In genomic region chr10:62320402-62320978, GRCm38 (mm10) we compare ENCODE assay signal across 9 mouse cellular contexts. TPM values are rescaled to one million over a fixed set of nuclear protein-coding genes. Genes with fewer than 3 reads are reported as not detected.
DNase-seq lines count a peak whose midpoint lies in the region; ATAC-seq lines count a peak whose summit lies in the region.
"Had no signal": no experiment of that assay in that cellular context is flagged by ENCODE, and none has a peak within 500 bp of the region (broad histone marks: within the 10 kb centered on the region; RNA-seq: fewer than 3 reads in every experiment).

No protein-coding gene starts in this region.

- no peak overlapping the region for H3K9ac ChIP-seq in forebrain, embryonic 15.5 days (replicated peaks)
- no peak overlapping the region for H3K9ac ChIP-seq in forebrain, embryonic 12.5 days
- H3K9ac ChIP-seq: embryonic facial prominence, embryonic 12.5 days had no signal

- 67% methylated on average over 9 of the region's 9 CpGs for WGBS in forebrain, embryonic 15.5 days
- WGBS in forebrain, embryonic 12.5 days: 86% methylated on average over 9 of the region's 9 CpGs
- 44% methylated on average over 9 of the region's 9 CpGs for WGBS in macrophage (ENCODE audit: missing documents)

- no peaks in the 10 kb centered on the region for H3K9me3 ChIP-seq in forebrain, embryonic 15.5 days
- no peaks in the 10 kb centered on the region for H3K9me3 ChIP-seq in forebrain, embryonic 12.5 days
- H3K9me3 ChIP-seq: embryonic facial prominence, embryonic 12.5 days had no signal

- 0 out of 2 replicates have a peak, but pooled peaks have one; percentile 57 for ATAC-seq in forebrain, embryonic 15.5 days (replicated peaks)
- no peak for ATAC-seq in forebrain, embryonic 12.5 days (ENCODE audit: low FRiP score)

- peaks cover 100% of the 10 kb centered on the region for H3K79me2 ChIP-seq in macrophage (ENCODE audit: inconsistent target)

- no peak overlapping the region for H3K4me3 ChIP-seq in forebrain, embryonic 15.5 days
- H3K4me3 ChIP-seq in forebrain, embryonic 12.5 days (replicated peaks): no peak overlapping the region
- no peak overlapping the region for H3K4me3 ChIP-seq in macrophage (ENCODE audit: inconsistent target)
- H3K4me3 ChIP-seq: embryonic facial prominence, embryonic 12.5 days had no signal

- peak; percentile 53 for DNase-seq in lung, postnatal 36 days
- no peak for DNase-seq in lung, postnatal 10 days
- DNase-seq in cerebellum, postnatal 14 days: peak; percentile 99
- no peak for DNase-seq in ovary, postnatal 14 days (ENCODE audit: low spot score)
- no peak for DNase-seq in spleen, postnatal 14 days (ENCODE audit: low spot score in 2 of 2)

- H3K27ac ChIP-seq in forebrain, embryonic 15.5 days (replicated peaks): no peak overlapping the region
- no peak overlapping the region for H3K27ac ChIP-seq in forebrain, embryonic 12.5 days
- peak overlapping the region; percentile 57 for H3K27ac ChIP-seq in macrophage
- H3K27ac ChIP-seq: embryonic facial prominence, embryonic 12.5 days had no signal

- no peak overlapping the region for H3K4me2 ChIP-seq in forebrain, embryonic 15.5 days (replicated peaks)
- H3K4me2 ChIP-seq in forebrain, embryonic 12.5 days: no peak overlapping the region
- H3K4me2 ChIP-seq: embryonic facial prominence, embryonic 12.5 days had no signal

- H3K27me3 ChIP-seq in forebrain, embryonic 15.5 days: no peaks in the 10 kb centered on the region
- H3K27me3 ChIP-seq in forebrain, embryonic 12.5 days: no peaks in the 10 kb centered on the region
- H3K27me3 ChIP-seq: embryonic facial prominence, embryonic 12.5 days had no signal

- no peaks in the 10 kb centered on the region for H3K36me3 ChIP-seq in forebrain, embryonic 15.5 days
- no peaks in the 10 kb centered on the region for H3K36me3 ChIP-seq in forebrain, embryonic 12.5 days (replicated peaks)
- no peaks in the 10 kb centered on the region for H3K36me3 ChIP-seq in macrophage (ENCODE audit: inconsistent target)
- H3K36me3 ChIP-seq: embryonic facial prominence, embryonic 12.5 days had no signal

- H3K4me1 ChIP-seq in forebrain, embryonic 15.5 days: no peaks in the 10 kb centered on the region
- no peaks in the 10 kb centered on the region for H3K4me1 ChIP-seq in forebrain, embryonic 12.5 days
- H3K4me1 ChIP-seq: embryonic facial prominence, embryonic 12.5 days had no signal

RNA-seq across cellular contexts. Expression of gene Hk1, which starts 59.2 kb away (rescaled TPM):
- polyA plus RNA-seq in forebrain, embryonic 15.5 days (2015; fragmentation: Nextera tagmentation; extraction: Ambion mirVana): 78.9 and 86.2 TPM in 2 replicates
- 38.5 and 43.3 TPM in 2 replicates for polyA plus RNA-seq in forebrain, embryonic 12.5 days (2016; fragmentation: Nextera tagmentation; extraction: Ambion mirVana)
- 100 to 1,000 TPM in 5 of 26 experiments, 10 to 100 TPM in 21; 33.0 to 231 (median 68.5) TPM for total RNA-seq in macrophage (2018; cell fraction: chromatin; rRNA removed)
- total RNA-seq in macrophage (2018; cell fraction: cytosol; rRNA removed): 100 to 1,000 TPM in 10 of 26 experiments, 10 to 100 TPM in 16; 40.9 to 149 (median 85.6) TPM
- 100 to 1,000 TPM in 12 of 26 experiments, 10 to 100 TPM in 14; 28.4 to 169 (median 95.4) TPM for total RNA-seq in macrophage (2018; cell fraction: nucleus; rRNA removed)
- polyA plus RNA-seq in macrophage (2018): 41.4 to 62.1 TPM (median 46.7 TPM) in 3 replicates

Comparison
In these comparisons a context has a peak if more than half of its experiments do, and no peak if none do; other contexts are left out.
1. DNase-seq: peak in lung, postnatal 36 days (single experiment) and cerebellum, postnatal 14 days (2 of 2); none in lung, postnatal 10 days (single experiment), ovary, postnatal 14 days (single experiment) and spleen, postnatal 14 days (0 of 2).